Mouse (Mus musculus) liver, embryonic 11.5 days (tissue): ENCODE data around the gene Sdsl. TPM values are rescaled to one million over a fixed set of nuclear protein-coding genes. Genes with fewer than 3 reads are reported as not detected.

Experiments used
- ATAC-seq: fragments of 200-750 bp; cut with Nextera tagmentation; replicated peaks from 2 replicates; pipeline ENCODE4 v1.8.0; 2017; ENCODE audit warnings: moderate number of reproducible peaks, mild to moderate bottlenecking, moderate TSS enrichment, moderate library complexity; ENCODE audit not compliant: low FRiP score
- DNase-seq: peaks from one replicate; pipeline ENCODE4 v3.0.0-alpha.2; 2017; ENCODE audit warnings: low spot score
- H3K27ac ChIP-seq: fragments of 300-500 bp; sonication (generic); 2 replicates; pipeline ENCODE4 v1.5.1; 2014; ENCODE audit warnings: mild to moderate bottlenecking, low read depth, low read length, control low read depth
- H3K27me3 ChIP-seq: fragments of 300-500 bp; sonication (generic); replicated peaks from 2 replicates; pipeline ENCODE4 v1.6.1; 2014; ENCODE audit warnings: low read length, mixed read lengths; ENCODE audit not compliant: control insufficient read depth, insufficient read depth
- H3K36me3 ChIP-seq: fragments of 300-500 bp; sonication (generic); 2 replicates; pipeline ENCODE4 v1.6.1; 2014; ENCODE audit warnings: mild to moderate bottlenecking, low read length, moderate library complexity, mixed read lengths; ENCODE audit not compliant: control insufficient read depth, insufficient read depth
- H3K4me1 ChIP-seq: fragments of 300-500 bp; sonication (generic); replicated peaks from 2 replicates; pipeline ENCODE4 v1.6.1; 2014; ENCODE audit warnings: low read length, mixed read lengths; ENCODE audit not compliant: control insufficient read depth, insufficient read depth
- H3K4me2 ChIP-seq: fragments of 300-500 bp; sonication (generic); 2 replicates; pipeline ENCODE4 v1.6.1; 2014; ENCODE audit warnings: mild to moderate bottlenecking, control low read depth, moderate library complexity
- H3K4me3 ChIP-seq: fragments of 300-500 bp; sonication (generic); 2 replicates; pipeline ENCODE4 v1.5.1; 2014; ENCODE audit warnings: low read depth, low read length, control low read depth
- H3K9ac ChIP-seq: fragments of 300-500 bp; sonication (generic); 2 replicates; pipeline ENCODE4 v1.6.1; 2014; ENCODE audit warnings: low read depth, low read length, control low read depth
- H3K9me3 ChIP-seq: fragments of 300-500 bp; sonication (generic); 2 replicates; pipeline ENCODE4 v1.6.1; 2016; ENCODE audit warnings: low read length, inconsistent platforms, mixed read lengths; ENCODE audit not compliant: control insufficient read depth
- WGBS: fragments of 180-500 bp; shearing (Covaris S2); extraction: QIAGEN DNeasy Blood & Tissue Kit; methylation state at CpG from one replicate; pipeline ENCODE4 v1.1.7; 2014; 5-methylcytosine and 5-hydroxymethylcytosine counted together
- polyA plus RNA-seq: library from polyadenylated mRNA; unstranded; fragments of >200 nt; fragmentation: Nextera tagmentation; extraction: Ambion mirVana; gene quantifications from 2 replicates; pipeline ENCODE4 v1.2.1, GENCODE M21; 2014

Sdsl gene
- polyA plus RNA-seq, 1 experiment from 2014 or later, result 2.3 TPM

DNA sequence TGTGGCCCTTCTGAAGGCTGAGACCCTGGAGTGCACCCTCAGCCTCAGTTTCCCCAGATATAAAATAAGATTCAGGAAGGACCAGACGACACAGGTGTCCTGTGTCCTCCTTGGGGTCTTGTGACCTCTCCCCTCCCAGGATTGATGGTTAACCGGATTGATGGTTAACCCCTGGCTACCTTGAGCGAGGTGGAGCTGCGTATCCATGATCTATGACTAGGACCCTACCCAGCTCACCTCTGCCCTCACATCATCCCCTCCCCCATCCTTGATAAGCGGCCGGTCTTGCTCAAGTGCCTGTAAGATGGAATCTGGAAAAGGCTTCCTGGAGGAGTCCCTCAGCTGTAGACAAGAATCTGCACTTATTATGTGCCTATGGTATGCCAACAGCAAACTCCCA is 3.8 kb downstream of the Sdsl start:
- H3K9ac ChIP-seq, result no peak overlapping the region
- H3K9me3 ChIP-seq, result peaks cover 3% of the 10 kb centered on the region
- no peak overlapping the region for H3K4me3 ChIP-seq
- ATAC-seq, result no peak
- no peak for DNase-seq
- H3K27me3 ChIP-seq, result no peaks in the 10 kb centered on the region
- WGBS, result 71% methylated on average over 6 of the region's 6 CpGs
- H3K4me1 ChIP-seq, result no peaks in the 10 kb centered on the region
- H3K36me3 ChIP-seq, result no peaks in the 10 kb centered on the region
- no peak overlapping the region for H3K27ac ChIP-seq
- H3K4me2 ChIP-seq, result no peak overlapping the region

DNA sequence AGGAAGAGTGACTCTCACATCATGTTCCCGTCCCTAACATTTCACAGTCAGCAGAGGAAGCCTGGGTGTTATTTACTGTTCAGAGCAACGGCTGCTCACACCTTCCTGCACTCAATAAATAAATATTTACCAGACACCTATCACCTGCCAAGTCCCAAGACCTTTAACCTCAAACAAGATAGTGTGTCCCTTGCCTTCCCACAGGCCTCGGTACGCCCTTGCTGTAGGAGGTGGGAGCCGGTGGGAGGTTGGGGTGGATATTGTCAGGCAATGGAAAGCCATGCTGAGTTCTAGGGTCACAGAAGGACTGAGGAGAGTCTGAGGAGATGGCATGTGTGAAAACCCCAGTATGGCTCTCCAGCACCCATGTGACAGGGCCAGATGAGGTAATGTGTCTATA is 4.3 kb downstream of the Sdsl start:
- Histone ChIP-seq H3K36me3 (no peaks in the 10 kb centered on the region), H3K4me3 (no peak overlapping the region), H3K27me3 (peaks cover under 1% of the 10 kb centered on the region), H3K4me2 (no peak overlapping the region), H3K9me3 (peaks cover 3% of the 10 kb centered on the region), H3K27ac (no peak overlapping the region), H3K4me1 (no peaks in the 10 kb centered on the region), H3K9ac (no peak overlapping the region)
- ATAC-seq (no peak), DNase-seq (no peak)
- WGBS, result 65% methylated on average over 5 of the region's 5 CpGs

DNA sequence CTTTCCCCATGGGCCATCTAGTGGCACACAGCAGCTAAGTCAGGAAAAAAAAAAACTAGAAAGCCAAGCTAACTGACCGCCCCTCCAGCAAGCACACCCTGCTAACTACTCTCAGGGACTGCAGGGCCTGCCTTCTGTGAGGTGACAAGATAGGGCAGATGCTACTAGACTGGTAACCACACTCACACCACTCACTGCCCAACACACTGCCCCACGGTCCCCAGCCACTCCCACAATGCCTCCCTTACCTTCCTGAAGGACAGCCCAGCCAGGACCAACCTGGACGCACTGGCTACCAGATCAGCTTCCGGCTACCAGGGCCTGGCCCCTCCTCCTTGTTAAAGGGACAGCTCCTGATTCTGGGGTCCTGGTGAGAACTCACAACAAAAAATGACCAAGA is 5.6 kb downstream of the Sdsl start:
- Histone ChIP-seq H3K27me3 (peaks cover 7% of the 10 kb centered on the region), H3K9me3 (peaks cover 3% of the 10 kb centered on the region), H3K36me3 (no peaks in the 10 kb centered on the region), H3K4me2 (0 out of 2 replicates have a peak overlapping the region, but pooled peaks have one; percentile 15), H3K27ac (no peak overlapping the region), H3K9ac (no peak overlapping the region), H3K4me3 (no peak overlapping the region), H3K4me1 (no peaks in the 10 kb centered on the region)
- no peak; the same call in 1 of the 2 replicates for ATAC-seq
- 16% methylated on average over 4 of the region's 4 CpGs for WGBS
- no peak for DNase-seq

DNA sequence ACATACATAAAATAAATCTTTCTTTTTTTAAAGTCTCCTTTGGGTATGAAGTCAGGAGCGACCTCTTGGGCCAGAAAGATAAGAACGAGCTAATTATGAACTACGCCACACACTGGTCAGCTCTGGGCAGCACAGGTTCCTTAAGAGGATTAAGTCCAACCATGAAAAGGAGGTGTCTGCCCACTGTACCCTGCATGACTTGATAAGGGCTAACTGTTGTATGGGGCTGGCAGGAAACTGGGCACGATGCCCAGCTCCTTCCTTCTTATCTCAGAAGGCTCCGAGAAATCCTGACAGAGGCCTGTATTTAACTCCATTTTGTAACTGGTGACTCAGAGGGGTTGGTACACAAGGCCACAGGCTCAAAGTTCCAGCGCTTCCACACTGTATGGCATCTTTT is 6.8 kb downstream of the Sdsl start:
- no peak overlapping the region for H3K9ac ChIP-seq
- H3K36me3 ChIP-seq, result no peaks in the 10 kb centered on the region
- H3K9me3 ChIP-seq, result peaks cover 3% of the 10 kb centered on the region
- H3K27ac ChIP-seq, result no peak overlapping the region
- H3K4me2 ChIP-seq, result no peak overlapping the region
- no peak for DNase-seq
- no peak for ATAC-seq
- peaks cover 10% of the 10 kb centered on the region for H3K27me3 ChIP-seq
- no peak overlapping the region for H3K4me3 ChIP-seq
- H3K4me1 ChIP-seq, result no peaks in the 10 kb centered on the region
- 80% methylated on average over 6 of the region's 6 CpGs for WGBS

DNA sequence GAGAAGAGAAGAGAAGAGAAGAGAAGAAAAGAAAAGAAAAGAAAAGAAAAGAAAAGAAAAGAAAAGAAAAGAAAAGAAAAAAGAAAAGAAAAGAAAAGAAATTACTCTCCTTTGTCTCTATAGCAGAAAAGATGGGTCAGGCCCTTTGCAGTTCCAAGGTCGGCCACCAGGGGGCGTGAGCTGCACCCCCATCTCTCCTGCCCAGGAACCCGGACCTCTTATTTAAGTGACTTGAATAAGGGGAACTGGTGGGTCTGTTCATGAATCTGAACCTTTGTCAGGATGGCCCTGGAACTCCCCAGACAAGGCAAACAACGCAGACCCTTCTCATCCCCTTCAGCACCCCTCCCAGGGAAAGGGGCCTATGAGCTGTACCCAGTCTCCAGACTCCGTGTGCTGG is 7.5 kb downstream of the Sdsl start:
- no peak overlapping the region for H3K9ac ChIP-seq
- no peak overlapping the region for H3K4me3 ChIP-seq
- no peaks in the 10 kb centered on the region for H3K4me1 ChIP-seq
- H3K4me2 ChIP-seq, result no peak overlapping the region
- H3K9me3 ChIP-seq, result peaks cover 3% of the 10 kb centered on the region
- WGBS, result 39% methylated on average over 5 of the region's 5 CpGs
- H3K27me3 ChIP-seq, result peaks cover 13% of the 10 kb centered on the region
- no peak for ATAC-seq
- H3K36me3 ChIP-seq, result no peaks in the 10 kb centered on the region
- DNase-seq, result no peak
- H3K27ac ChIP-seq, result no peak overlapping the region

DNA sequence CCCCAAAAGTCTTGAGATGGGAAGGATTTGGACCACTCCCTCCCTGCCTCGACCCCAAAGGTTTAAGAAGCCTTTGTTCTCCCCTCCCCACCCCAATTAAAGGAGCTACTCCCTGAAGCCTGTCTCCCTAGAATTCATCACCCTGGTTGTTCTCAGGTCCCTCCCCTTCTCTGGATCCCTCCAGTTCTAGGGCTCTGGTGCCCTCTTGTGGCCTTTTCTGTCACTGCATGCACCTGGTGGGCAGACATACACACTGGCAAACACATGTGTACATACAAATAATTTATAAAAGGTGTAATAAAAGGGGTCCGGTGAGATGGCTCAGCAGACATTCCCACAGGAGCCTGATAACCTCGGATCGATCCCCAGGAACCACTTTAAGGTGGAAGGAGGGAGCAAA is 8.3 kb downstream of the Sdsl start:
- H3K36me3 ChIP-seq, result no peaks in the 10 kb centered on the region
- no peak overlapping the region for H3K4me2 ChIP-seq
- WGBS, result 66% methylated on average over 4 of the region's 4 CpGs
- H3K4me1 ChIP-seq, result no peaks in the 10 kb centered on the region
- no peak overlapping the region for H3K4me3 ChIP-seq
- no peak for ATAC-seq
- H3K9me3 ChIP-seq, result peaks cover 3% of the 10 kb centered on the region
- peaks cover 14% of the 10 kb centered on the region for H3K27me3 ChIP-seq
- H3K9ac ChIP-seq, result no peak overlapping the region
- H3K27ac ChIP-seq, result no peak overlapping the region
- no peak for DNase-seq

DNA sequence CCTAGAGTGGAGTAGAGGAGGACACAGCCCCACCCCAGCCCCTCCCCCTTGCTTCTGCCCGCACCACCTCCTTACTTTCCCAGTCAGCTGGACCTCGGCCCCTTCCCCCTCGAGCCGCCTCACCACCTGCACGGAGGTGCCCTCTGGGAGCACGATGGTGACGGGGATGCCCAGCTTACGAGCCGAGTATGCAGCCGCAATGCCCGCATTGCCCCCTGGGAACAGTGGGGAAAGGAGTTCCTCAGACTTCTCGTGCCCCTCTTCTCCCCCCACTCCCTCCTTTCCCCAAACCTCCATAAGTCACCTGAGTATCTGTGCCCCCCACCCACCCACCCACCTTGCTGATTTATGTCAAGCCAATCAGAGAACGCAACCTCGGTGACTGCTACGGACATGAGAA is 10.7 kb downstream of the Sdsl start:
- Histone ChIP-seq H3K27ac (no peak overlapping the region), H3K27me3 (peaks cover 18% of the 10 kb centered on the region), H3K4me2 (no peak overlapping the region), H3K9ac (no peak overlapping the region), H3K9me3 (peaks cover 3% of the 10 kb centered on the region), H3K36me3 (no peaks in the 10 kb centered on the region), H3K4me3 (no peak overlapping the region), H3K4me1 (no peaks in the 10 kb centered on the region)
- ATAC-seq, result no peak
- 68% methylated on average over 15 of the region's 15 CpGs for WGBS
- DNase-seq, result no peak

DNA sequence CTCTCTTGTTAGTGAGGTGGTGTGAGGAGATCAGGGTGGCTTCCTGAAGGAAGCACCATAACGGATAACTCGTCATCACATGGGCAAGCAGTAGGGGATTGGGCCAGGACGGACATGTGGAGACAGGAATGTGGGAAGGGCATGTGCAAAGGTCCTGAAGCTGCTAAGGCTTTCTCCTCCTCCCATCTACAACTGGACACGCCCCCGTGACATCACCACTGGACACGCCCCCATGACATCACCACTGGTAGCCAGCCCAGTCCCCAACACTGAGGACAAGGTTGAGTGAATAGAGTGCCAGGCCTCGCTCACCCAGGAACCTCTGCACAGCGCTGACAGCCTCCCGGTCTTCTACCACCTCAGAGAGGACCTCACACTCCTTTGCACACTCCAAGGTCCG is 13.5 kb downstream of the Sdsl start:
- peaks cover 41% of the 10 kb centered on the region for H3K27me3 ChIP-seq
- no peaks in the 10 kb centered on the region for H3K4me1 ChIP-seq
- H3K9ac ChIP-seq, result no peak overlapping the region
- no peaks in the 10 kb centered on the region for H3K9me3 ChIP-seq
- no peaks in the 10 kb centered on the region for H3K36me3 ChIP-seq
- no peak for DNase-seq
- H3K27ac ChIP-seq, result no peak overlapping the region
- H3K4me3 ChIP-seq, result no peak overlapping the region
- WGBS, result 65% methylated on average over 10 of the region's 10 CpGs
- no peak overlapping the region for H3K4me2 ChIP-seq
- ATAC-seq, result no peak

DNA sequence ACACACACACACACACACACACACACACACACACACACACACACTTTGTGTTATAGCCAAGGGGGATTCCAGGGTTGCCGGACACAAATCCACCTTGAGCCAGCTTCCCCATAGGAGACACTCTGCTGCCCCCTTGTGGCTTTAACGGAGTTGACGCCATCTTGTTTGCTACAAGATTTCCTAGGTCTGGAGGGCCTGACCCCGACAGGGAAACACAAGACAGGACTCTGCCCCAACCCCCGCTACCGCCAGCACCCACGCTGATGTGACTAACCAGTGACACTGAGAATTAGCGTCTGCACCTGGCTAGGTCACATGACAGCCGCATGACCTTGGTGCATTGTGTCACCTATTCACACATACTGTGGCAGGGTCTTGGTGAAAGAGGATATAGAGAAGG is 15.0 kb downstream of the Sdsl start:
- ATAC-seq (no peak), DNase-seq (no peak)
- no peak overlapping the region for H3K27ac ChIP-seq
- H3K9me3 ChIP-seq, result no peaks in the 10 kb centered on the region
- no peak overlapping the region for H3K9ac ChIP-seq
- H3K4me2 ChIP-seq, result no peak overlapping the region
- 8% methylated on average over 9 of the region's 9 CpGs for WGBS
- peaks cover 33% of the 10 kb centered on the region for H3K27me3 ChIP-seq
- H3K36me3 ChIP-seq, result no peaks in the 10 kb centered on the region
- H3K4me1 ChIP-seq, result no peaks in the 10 kb centered on the region
- no peak overlapping the region for H3K4me3 ChIP-seq
